Mouse (Mus musculus) left cerebral cortex, adult 2 months (tissue): Measurements from ENCODE around the gene Car8. TPM values are rescaled to one million over a fixed set of nuclear protein-coding genes. Genes with fewer than 3 reads are reported as not detected.
"Not testable (repeated sequence)": the region's sequence is repeated elsewhere in the genome, so short reads cannot be mapped to it uniquely, and the experiment has no call there.

Source experiments
- DNase-seq, 2 experiments: peaks; one replicate each; pipeline ENCODE4 v3.0.0; 2021 to 2022; ENCODE audit warnings: low spot score in 2 of 2, mixed read lengths in 1 of 2; ENCODE audit errors: extremely low spot score in 1 of 2
- H3K27ac ChIP-seq: fragments of 200-600 bp; 2 replicates; pipeline ENCODE4 v1.8.1; 2022
- H3K4me3 ChIP-seq: fragments of 200-600 bp; 2 replicates; pipeline ENCODE4 v1.8.1; 2022
- CTCF ChIP-seq: fragments of 200-600 bp; IDR thresholded peaks from 2 replicates; pipeline ENCODE4 v1.8.1; 2022; ENCODE audit warnings: antibody characterized with exemption, mild to moderate bottlenecking, moderate library complexity
- intact Hi-C: fragments of 180-260 bp; cut with DNase I; formaldehyde crosslinking; loops from one replicate; pipeline ENCODE4 v1.15.1; 2025
- microRNA-seq, 2 experiments: library from miRNA; unstranded; fragments of <30 nt; microRNA quantifications; one replicate each; pipeline ENCODE4 v1.2.0; 2021
- total RNA-seq, 2 experiments: library from RNA; stranded (reverse); gene quantifications; 2 replicates each; pipeline ENCODE4 v1.2.3; 2021

Gene Car8
- total RNA-seq, 2 experiments from 2014 or later, result 6.8 to 8.4 TPM

GRCm38 (mm10) chr4:8101466-8101865 lies 137.4 kb downstream of the Car8 start:
- no peak overlapping the region for H3K4me3 ChIP-seq
- no peak for DNase-seq
- intact Hi-C loops, result no loop called here
- H3K27ac ChIP-seq, result no peak overlapping the region
- no peak for TF ChIP-seq CTCF

- TF ChIP-seq CTCF, result no peak
- DNase-seq, result no peak
- Histone ChIP-seq H3K27ac (no peak overlapping the region), H3K4me3 (no peak overlapping the region)
- intact Hi-C loops, result no loop called here
Measured at GRCm38 (mm10) chr4:8098084-8098483, 140.8 kb downstream of the Car8 start.

- Histone ChIP-seq H3K27ac (no peak overlapping the region), H3K4me3 (no peak overlapping the region)
- no peak for TF ChIP-seq CTCF
- DNase-seq, result no peak
- intact Hi-C loops, result no loop called here
Measured at GRCm38 (mm10) chr4:8097683-8098082, 141.2 kb downstream of the Car8 start.

- H3K4me3 ChIP-seq, intact Hi-C loops, H3K27ac ChIP-seq, DNase-seq: not testable (repeated sequence)
Measured at GRCm38 (mm10) chr4:8093566-8093965, 145.3 kb downstream of the Car8 start.

Small RNA genes within 50 kb of the gene (microRNA-seq; reads per million reads assigned to microRNA genes)
- gene Gm25355, result 0 reads per million in 2 experiments
